Mouse (Mus musculus) E14TG2a.4 (cell line): ENCODE results near the gene Npc2.

ENCODE experiments used
- CTCF ChIP-seq: conservative IDR thresholded peaks from 2 replicates; pipeline ENCODE4 v1.5.1; 2014; ENCODE audit warnings: low read length
- NANOG ChIP-seq: IDR thresholded peaks from 2 replicates; pipeline ENCODE4 v1.6.1; 2014; ENCODE audit warnings: borderline replicate concordance, low read length, mixed read lengths

GRCm38 (mm10) chr12:84799086-84799485 lies 26.1 kb upstream of the Npc2 start:
- TF ChIP-seq CTCF (no peak), NANOG (no peak)
